Mouse (Mus musculus) CH12.LX (cell line): ENCODE data around the gene Sectm1b. TPM values are rescaled to one million over a fixed set of nuclear protein-coding genes. Genes with fewer than 3 reads are reported as not detected.
"Not testable (repeated sequence)": the region's sequence is repeated elsewhere in the genome, so short reads cannot be mapped to it uniquely, and the experiment has no call there.

Source experiments
- DNase-seq: peaks from one replicate; pipeline ENCODE4 v3.0.0-alpha.2; 2013; ENCODE audit errors: extremely low read depth
- H3K27ac ChIP-seq: 2 replicates; pipeline ENCODE4 v1.5.1; 2012; ENCODE audit warnings: low read depth, mild to moderate bottlenecking, control low read depth, moderate library complexity; ENCODE audit not compliant: insufficient read depth
- H3K27me3 ChIP-seq: replicated peaks from 2 replicates; pipeline ENCODE3; 2012; ENCODE audit warnings: inconsistent platforms
- H3K36me3 ChIP-seq, 2 experiments: replicated peaks in 1 of 2; 2 replicates each; pipeline versions ENCODE3 to v1.6.1; 2012; ENCODE audit warnings: inconsistent platforms in 1 of 2, low read length in 1 of 2, mild to moderate bottlenecking in 1 of 2, mixed read lengths in 1 of 2, moderate library complexity in 1 of 2; ENCODE audit not compliant: control insufficient read depth in 1 of 2, insufficient read depth in 1 of 2
- H3K4me1 ChIP-seq, 2 experiments: 2 replicates each; pipeline ENCODE4 v1.6.1; 2012; ENCODE audit warnings: inconsistent platforms in 1 of 2, moderate library complexity in 1 of 2; ENCODE audit not compliant: insufficient read depth in 2 of 2, control insufficient read depth in 1 of 2
- H3K4me2 ChIP-seq: 2 replicates; pipeline ENCODE4 v1.6.1; 2012; ENCODE audit warnings: low read depth, mild to moderate bottlenecking, control low read depth; ENCODE audit not compliant: poor library complexity, insufficient read depth, severe bottlenecking
- H3K4me3 ChIP-seq, 3 experiments: fragments of 150-350 bp in 1 of 3; sonication (generic) in 1 of 3; replicated peaks in 1 of 3; 2 replicates each; pipeline versions ENCODE3 to v1.5.1; 2011 to 2012; ENCODE audit warnings: low read depth in 2 of 3, low read length in 2 of 3, mild to moderate bottlenecking in 2 of 3, moderate library complexity in 2 of 3, control low read depth in 1 of 3, improper control_type of control experiment in 1 of 3, inconsistent platforms in 1 of 3, mixed read lengths in 1 of 3; ENCODE audit not compliant: poor library complexity in 1 of 3
- H3K79me2 ChIP-seq: replicated peaks from 2 replicates; pipeline ENCODE4 v1.6.1; 2012; ENCODE audit warnings: mild to moderate bottlenecking, moderate library complexity; ENCODE audit not compliant: control insufficient read depth, poor library complexity, insufficient read depth, severe bottlenecking; ENCODE audit errors: extremely low read depth
- H3K9ac ChIP-seq: 2 replicates; pipeline ENCODE4 v1.6.1; 2012; ENCODE audit warnings: low read depth, mild to moderate bottlenecking, control low read depth, moderate library complexity; ENCODE audit not compliant: insufficient read depth
- H3K9me3 ChIP-seq: replicated peaks from 2 replicates; pipeline ENCODE3; 2012; ENCODE audit warnings: low read length, inconsistent platforms, mixed read lengths
- CHD2 ChIP-seq: IDR thresholded peaks from 2 replicates; pipeline ENCODE4 v1.6.1; 2011; ENCODE audit warnings: low read length, improper control_type of control experiment
- CTCF ChIP-seq, 2 experiments: IDR thresholded peaks in 1 of 2; conservative IDR thresholded peaks in 1 of 2; 2 replicates each; pipeline ENCODE4 v1.5.1; 2011 to 2012; ENCODE audit warnings: low read depth in 2 of 2, low read length in 2 of 2, improper control_type of control experiment in 1 of 2, inconsistent platforms in 1 of 2, mild to moderate bottlenecking in 1 of 2, moderate library complexity in 1 of 2
- E2F4 ChIP-seq: IDR thresholded peaks from 2 replicates; pipeline ENCODE4 v1.6.1; 2011; ENCODE audit warnings: low read depth, low read length, improper control_type of control experiment; ENCODE audit not compliant: insufficient replicate concordance
- EP300 ChIP-seq: IDR thresholded peaks from 2 replicates; pipeline ENCODE4 v1.6.1; 2011; ENCODE audit warnings: low read length, improper control_type of control experiment
- JUND ChIP-seq: conservative IDR thresholded peaks from 2 replicates; pipeline ENCODE4 v1.6.1; 2011; ENCODE audit warnings: low read depth, low read length, improper control_type of control experiment
- NRF1 ChIP-seq: IDR thresholded peaks from 2 replicates; pipeline ENCODE4 v1.6.1; 2014; ENCODE audit warnings: low read depth, mild to moderate bottlenecking, inconsistent platforms, low read length, improper control_type of control experiment, moderate library complexity
- RCOR1 ChIP-seq: conservative IDR thresholded peaks from 2 replicates; pipeline ENCODE4 v1.6.1; 2012; ENCODE audit warnings: low read depth, mild to moderate bottlenecking, inconsistent platforms, low read length, improper control_type of control experiment
- SIN3A ChIP-seq: IDR thresholded peaks from 2 replicates; pipeline ENCODE4 v1.6.1; 2012; ENCODE audit warnings: low read length, improper control_type of control experiment, inconsistent platforms
- ZMIZ1 ChIP-seq: IDR thresholded peaks from 2 replicates; pipeline ENCODE4 v1.6.1; 2012; ENCODE audit warnings: low read depth, mild to moderate bottlenecking, inconsistent platforms, low read length, improper control_type of control experiment
- dilution Hi-C: fragments of 300-500 bp; cut with MboI; formaldehyde crosslinking; loops from 2 replicates; pipeline ENCODE4 v1.14.3; 2020; ENCODE audit warnings: low sequenced_read_pairs; ENCODE audit not compliant: extremely low pct_unique_long_range_greater_than_20kb, extremely low pct_ligation_motif_present
- in situ Hi-C: fragments of 300-500 bp; cut with MboI; formaldehyde crosslinking; loops from 3 replicates; pipeline ENCODE4 v1.14.3; 2019; ENCODE audit warnings: low sequenced_read_pairs, low pct_ligation_motif_present, low pct_unique_long_range_greater_than_20kb, mixed read lengths
- polyA plus RNA-seq: library from polyadenylated mRNA; unstranded; fragments of >175 nt; gene quantifications from 2 replicates; pipeline ENCODE4 v1.2.1, GENCODE M21; 2012; ENCODE audit warnings: low read depth; ENCODE audit not compliant: insufficient read length
- total RNA-seq, 2 experiments: library from RNA; depleted of rRNA; stranded (reverse); fragments of 300-350 nt in 1 of 2; fragments of >200 nt in 1 of 2; gene quantifications; 2 replicates each; pipeline ENCODE4 v1.2.3; 2012 to 2014

Gene Sectm1b
- total and polyA plus RNA-seq, 3 experiments: not detected

DNA sequence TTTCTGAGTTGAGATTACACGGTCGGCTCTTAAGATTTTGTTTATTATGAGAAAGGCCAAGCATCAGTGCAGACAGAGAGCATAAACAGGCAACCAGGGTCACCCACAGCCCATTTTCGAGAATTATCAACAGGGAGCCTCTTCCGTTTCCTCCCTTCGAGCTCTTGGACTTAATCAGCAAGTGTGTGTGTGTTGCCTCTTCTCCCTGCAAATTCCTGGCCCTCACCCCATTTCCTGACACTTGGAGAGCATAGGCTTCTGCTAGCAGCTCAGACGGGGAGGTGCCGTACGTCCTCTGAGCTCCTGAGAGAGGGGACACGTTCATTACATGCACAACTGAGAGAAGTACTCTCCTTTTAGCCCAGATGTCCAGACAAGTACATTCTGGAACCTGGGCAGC is 44.7 kb upstream of the Sectm1b start:
- H3K27ac ChIP-seq: no peak overlapping the region

DNA sequence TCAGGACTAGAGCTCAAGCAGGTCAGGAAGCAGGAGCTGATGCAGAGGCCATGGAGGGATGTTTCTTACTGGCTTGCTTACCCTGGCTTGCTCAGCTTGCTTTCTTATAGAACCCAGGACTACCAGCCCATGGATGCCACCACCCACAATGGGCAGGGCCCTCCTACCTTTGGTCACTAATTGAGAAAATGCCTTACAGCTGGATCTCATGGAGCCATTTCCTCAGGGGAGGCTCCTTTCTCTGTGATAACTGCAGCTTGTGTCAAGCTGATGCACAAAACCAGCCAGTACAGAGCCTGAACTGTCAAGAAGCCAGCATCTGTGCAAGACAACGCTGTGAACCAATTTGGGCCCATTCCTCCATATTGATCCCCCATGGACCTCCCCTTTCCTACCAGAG is 43.9 kb upstream of the Sectm1b start:
- DNase-seq, H3K4me2 ChIP-seq, H3K9ac ChIP-seq, H3K27ac ChIP-seq, H3K36me3 ChIP-seq, H3K4me1 ChIP-seq, H3K4me3 ChIP-seq, dilution Hi-C loops, H3K27me3 ChIP-seq, in situ Hi-C loops, H3K79me2 ChIP-seq, H3K9me3 ChIP-seq: not testable (repeated sequence)

More for the DNA sequence above, 44.7 kb upstream of the Sectm1b start:
- no peak overlapping the region for H3K9ac ChIP-seq
- TF ChIP-seq JUND: no peak
- no peak for TF ChIP-seq E2F4
- TF ChIP-seq SIN3A: no peak
- TF ChIP-seq, all 38 proteins: peak for 0
- H3K79me2 ChIP-seq: no peaks in the 10 kb centered on the region
- no peak overlapping the region for H3K4me2 ChIP-seq
- H3K36me3 ChIP-seq: no peaks in the 10 kb centered on the region
- in situ Hi-C loops (no loop called here), dilution Hi-C loops (no loop called here)
- H3K27me3 ChIP-seq: peaks cover 3% of the 10 kb centered on the region
- no peak for DNase-seq
- H3K4me3 ChIP-seq: no peak overlapping the region
- no peaks in the 10 kb centered on the region for H3K9me3 ChIP-seq
- H3K4me1 ChIP-seq: no peaks in the 10 kb centered on the region

DNA sequence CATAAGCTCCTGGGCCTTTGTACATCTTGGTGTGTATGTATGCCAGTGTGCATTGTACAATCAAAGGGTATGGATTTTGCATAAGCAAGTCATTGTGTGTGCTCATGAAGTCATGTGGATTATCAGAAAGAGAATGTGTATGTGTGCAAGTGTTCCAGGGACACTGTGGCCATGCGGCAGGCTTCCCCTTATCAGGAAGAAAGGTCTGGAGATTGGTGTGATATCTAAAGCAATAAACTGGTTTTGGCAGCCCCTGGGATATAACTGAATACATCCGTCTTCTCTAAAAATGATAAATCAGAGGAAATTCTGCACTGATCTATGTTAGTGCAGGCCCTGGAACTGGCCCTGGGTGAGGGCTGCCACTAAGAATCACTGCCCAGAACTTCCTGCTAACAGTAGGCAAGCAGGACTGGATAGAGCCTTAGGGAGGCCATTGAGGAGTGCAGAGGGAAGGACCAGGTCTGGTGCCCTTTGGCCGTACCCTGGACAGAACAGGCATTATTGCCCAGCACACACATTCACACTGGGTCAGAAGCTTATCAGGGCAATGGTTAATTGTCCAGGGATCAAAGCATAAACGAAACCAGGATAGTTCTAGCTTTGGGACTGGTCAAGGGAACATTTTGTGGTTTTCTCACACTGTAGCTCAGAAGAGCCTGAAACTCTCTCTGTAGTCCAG is 37.9 kb upstream of the Sectm1b start:
- no peak overlapping the region for H3K4me3 ChIP-seq
- no peaks in the 10 kb centered on the region for H3K9me3 ChIP-seq
- DNase-seq: no peak
- no peaks in the 10 kb centered on the region for H3K4me1 ChIP-seq
- no peaks in the 10 kb centered on the region for H3K36me3 ChIP-seq
- H3K27ac ChIP-seq: no peak overlapping the region
- H3K9ac ChIP-seq: no peak overlapping the region
- no peaks in the 10 kb centered on the region for H3K27me3 ChIP-seq
- no peaks in the 10 kb centered on the region for H3K79me2 ChIP-seq
- dilution Hi-C loops: no loop called here
- H3K4me2 ChIP-seq: no peak overlapping the region
- TF ChIP-seq EP300: no peak
- no peak for TF ChIP-seq JUND
- TF ChIP-seq SIN3A: no peak
- TF ChIP-seq CHD2: no peak
- no peak for TF ChIP-seq CTCF (conservative IDR thresholded peaks at IDR 0.05 in 1 of 2, IDR thresholded peaks at IDR 0.05 in 1 of 2; ENCODE audit: low read depth in 2 of 2, low read length in 2 of 2)
- TF ChIP-seq, all 38 proteins: peak for 0
- in situ Hi-C loops: no loop called here

DNA sequence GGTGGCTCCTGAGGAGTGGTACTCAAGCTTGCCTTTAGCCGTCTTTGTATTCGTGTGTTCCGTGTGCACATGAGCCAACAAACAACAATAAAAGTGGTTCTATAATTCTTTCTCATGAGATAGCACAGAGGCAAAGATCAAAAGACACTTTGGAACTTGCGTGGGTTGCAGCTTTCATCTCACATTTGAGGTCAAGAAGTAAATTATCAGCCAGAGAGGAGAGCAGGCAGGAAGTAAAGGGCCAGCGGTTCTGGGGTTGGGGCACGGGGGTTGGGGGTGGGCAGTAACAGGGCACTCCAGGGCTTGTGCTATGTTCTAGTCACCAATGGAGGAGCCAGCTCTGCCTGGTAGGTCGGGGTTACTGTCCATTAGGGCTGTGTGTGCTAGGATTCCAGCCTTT is 37.3 kb upstream of the Sectm1b start:
- DNase-seq: no peak
- Histone ChIP-seq H3K36me3 (no peaks in the 10 kb centered on the region), H3K9ac (no peak overlapping the region), H3K4me3 (no peak overlapping the region), H3K4me2 (no peak overlapping the region), H3K27me3 (no peaks in the 10 kb centered on the region), H3K27ac (no peak overlapping the region), H3K9me3 (no peaks in the 10 kb centered on the region), H3K4me1 (no peaks in the 10 kb centered on the region), H3K79me2 (no peaks in the 10 kb centered on the region)
- TF ChIP-seq SIN3A (no peak), RCOR1 (no peak), NRF1 (no peak), ZMIZ1 (no peak)
- dilution Hi-C loops (no loop called here), in situ Hi-C loops (no loop called here)
